Mouse (Mus musculus) ES-E14 (cell line): ENCODE measurements around the gene Minpp1.

Experiments used
- HCFC1 ChIP-seq: IDR thresholded peaks from 2 replicates; pipeline ENCODE4 v1.6.1; 2012; ENCODE audit warnings: low read length, inconsistent platforms, borderline replicate concordance; ENCODE audit not compliant: insufficient read depth
- MAFK ChIP-seq: IDR thresholded peaks from 2 replicates; pipeline ENCODE4 v1.6.1; 2014; ENCODE audit warnings: mild to moderate bottlenecking, low read depth, low read length, inconsistent platforms; ENCODE audit not compliant: insufficient read depth
- ZNF384 ChIP-seq: IDR thresholded peaks from 2 replicates; pipeline ENCODE4 v1.6.1; 2012; ENCODE audit warnings: low read depth, low read length, inconsistent platforms

DNA sequence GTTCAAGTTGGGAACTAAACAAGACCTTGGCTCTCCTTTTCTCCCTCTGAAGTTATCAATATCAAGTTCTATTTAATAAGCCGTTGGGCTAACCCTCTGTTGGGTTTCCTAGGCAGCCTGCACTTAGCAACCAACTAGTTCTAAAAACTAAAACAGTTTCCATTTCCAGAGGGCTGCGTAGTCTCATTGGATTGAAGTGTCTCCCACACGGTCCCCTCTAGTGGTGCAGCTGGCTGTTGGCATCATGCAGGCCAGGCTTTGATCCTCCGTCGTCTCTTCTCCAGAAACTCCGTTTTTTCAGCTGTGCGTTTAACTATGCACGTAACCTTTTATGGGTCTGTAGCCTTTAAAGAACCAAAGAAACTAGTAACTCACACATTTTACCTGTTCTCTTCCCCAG, 7.9 kb downstream of the Minpp1 start:
- TF ChIP-seq HCFC1 (no peak), ZNF384 (no peak), MAFK (no peak)
